Mouse (Mus musculus) MEL-GATA-1-ER (cell line): ENCODE measurements at regions not wholly inside any gene's neighbourhood (a gene's known extent, or its start where the extent isn't known, plus 50 kb on each side); places are given as distances from the start of the nearest gene placed in this dataset.

Experiments used
- DNase-seq: peaks from one replicate; pipeline ENCODE4 v3.0.0-alpha.2; 2012; ENCODE audit warnings: low read depth; ENCODE audit errors: extremely low read depth

GRCm38 (mm10) chr1:108797053-108797801 lies 1185.0 kb upstream of the Cdh7 start:
- DNase-seq, result no peak

GRCm38 (mm10) chr1:108800101-108800500 lies 1182.1 kb upstream of the Cdh7 start:
- DNase-seq, result no peak

GRCm38 (mm10) chr1:108827238-108827637 lies 1155.0 kb upstream of the Cdh7 start:
- peak; percentile 25 for DNase-seq
